Mouse (Mus musculus) B cell, adult 62 days (primary cell): ENCODE results near the gene Tcp10b. TPM values are rescaled to one million over a fixed set of nuclear protein-coding genes. Genes with fewer than 3 reads are reported as not detected.

ENCODE experiments used
- total RNA-seq: library from RNA; stranded (reverse); gene quantifications from 4 replicates; pipeline ENCODE4 v1.2.4, GENCODE M21; 2023

The Tcp10b gene
- total RNA-seq: not detected in 4 replicates

DNA sequence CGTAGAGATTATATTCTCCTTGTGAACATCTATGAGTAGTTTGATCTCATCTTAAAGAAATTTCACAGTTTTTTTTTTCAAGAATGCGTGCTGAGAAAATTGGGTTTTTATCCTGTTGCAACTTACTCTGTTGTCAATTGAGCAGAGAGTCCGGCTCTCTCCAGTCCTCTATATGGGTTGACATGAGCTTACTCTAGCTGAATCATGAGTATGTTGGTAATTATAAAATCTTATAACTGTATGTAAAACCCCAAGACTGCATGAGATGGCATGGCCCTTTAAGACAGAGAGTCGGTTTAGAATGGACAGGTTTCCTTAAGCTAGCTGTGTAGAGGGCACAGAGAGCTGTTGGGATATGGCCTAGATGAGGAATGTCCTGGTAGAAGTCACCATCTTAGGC lies at the start of gene Tcp10b:
Gene Tcp10b, plus strand, starts transcription at position 301 of the 400 bp plus-strand sequence.

DNA sequence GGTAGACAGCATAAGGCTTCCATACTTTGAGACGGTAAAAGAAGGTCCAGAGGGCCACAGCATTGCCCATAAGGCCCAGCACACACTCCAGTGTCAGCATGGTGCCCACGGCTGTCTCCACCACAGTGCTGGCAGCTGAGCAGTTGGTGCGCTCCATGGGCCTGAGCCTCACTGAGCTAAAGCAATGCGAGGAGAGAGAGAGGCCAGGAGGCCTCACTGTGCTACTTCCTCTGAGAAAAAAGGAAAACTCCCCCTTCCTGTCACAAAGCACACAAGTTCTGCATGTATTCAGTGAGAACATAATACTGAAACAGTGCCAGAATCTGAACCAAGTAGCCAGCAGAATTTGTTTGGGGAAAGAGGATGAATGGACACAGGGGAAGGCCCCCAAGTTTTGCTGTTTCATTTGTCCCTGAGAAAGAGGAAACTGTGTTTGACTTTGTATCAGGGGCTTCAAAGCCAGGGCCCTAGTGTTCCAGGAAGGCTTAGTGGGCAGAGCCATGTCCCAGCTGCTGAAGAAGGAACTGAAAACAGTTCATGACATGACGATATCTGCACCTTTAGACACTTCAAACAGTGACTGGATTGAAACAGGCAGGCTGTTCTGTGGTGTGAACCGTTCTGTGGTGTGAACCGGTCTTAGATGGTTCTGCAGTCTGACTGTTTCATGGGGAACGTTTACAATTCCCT lies 8.6 kb upstream of the Tcp10b start, which contains the start of gene Gpr31b:
Gene Gpr31b, minus strand, starts transcription at position 173 of the 690 bp plus-strand sequence.

DNA sequence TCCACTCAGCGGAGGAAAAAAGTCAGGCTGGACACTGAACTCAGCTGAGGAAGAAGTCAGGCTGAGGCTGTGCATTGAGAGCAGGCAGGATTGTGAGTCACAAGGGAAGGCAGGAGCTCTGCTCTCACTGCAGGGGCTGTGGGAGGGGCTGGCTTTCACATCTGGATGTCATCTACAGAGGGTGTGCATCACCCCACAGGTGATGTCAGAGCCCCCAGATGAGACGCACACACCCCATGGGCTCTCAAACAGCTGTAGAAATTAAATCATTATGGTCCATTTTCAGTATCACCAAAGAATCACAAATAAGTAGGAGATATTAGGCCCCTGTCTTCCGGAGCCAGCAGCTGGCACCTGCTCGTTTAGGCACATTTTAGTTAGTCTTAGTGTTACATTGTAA lies 70.8 kb downstream of the Tcp10b start, which contains the start of gene Unc93a:
Gene Unc93a, minus strand, starts transcription at position 101 of the 400 bp plus-strand sequence.

Other genes with a start within 250 kb of the Tcp10b start
- not detected in 4 replicates for gene Mas1, start 193.0 kb upstream of the Tcp10b start, total RNA-seq
- not detected in 4 replicates for gene Mrgprh, start 185.1 kb upstream of the Tcp10b start, total RNA-seq
- 0.70 to 1.6 TPM (median 1.3 TPM) in 4 replicates for gene Pnldc1, start 150.9 kb upstream of the Tcp10b start, total RNA-seq
- gene Tcp1, start 145.4 kb upstream of the Tcp10b start, total RNA-seq: 236 to 273 TPM (median 245 TPM) in 4 replicates
- 29.7 to 49.5 TPM (median 37.6 TPM) in 4 replicates for gene Mrpl18, start 144.8 kb upstream of the Tcp10b start, total RNA-seq
- gene Acat3, start 120.5 kb upstream of the Tcp10b start, total RNA-seq: 1.3 TPM in 1 of 4 replicates, not detected in the others
- gene Acat2, start 100.4 kb upstream of the Tcp10b start, total RNA-seq: 15.6 to 22.5 TPM (median 18.0 TPM) in 4 replicates
- gene Wtap, start 66.9 kb upstream of the Tcp10b start, total RNA-seq: 93.0 to 106 TPM (median 98.7 TPM) in 4 replicates
- 86.1 to 99.6 TPM (median 91.6 TPM) in 4 replicates for gene Sod2, start 54.3 kb upstream of the Tcp10b start, total RNA-seq
- 0.46 TPM in 1 of 4 replicates, not detected in the others for gene Gpr31b, start 8.8 kb upstream of the Tcp10b start, total RNA-seq
- 0.37 to 0.72 TPM (median 0.56 TPM) in 4 replicates for gene Unc93a, start 70.7 kb downstream of the Tcp10b start, total RNA-seq
- not detected in 4 replicates for gene Smok2a, start 160.1 kb downstream of the Tcp10b start, total RNA-seq
- gene Smok2b, start 169.2 kb downstream of the Tcp10b start, total RNA-seq: not detected in 4 replicates